Mouse (Mus musculus) lung, postnatal 0 days (tissue): ENCODE measurements at regions not wholly inside any gene's neighbourhood (a gene's known extent, or its start where the extent isn't known, plus 50 kb on each side); places are given as distances from the start of the nearest gene placed in this dataset.

Source experiments
- CTCF ChIP-seq: IDR thresholded peaks from 2 replicates; pipeline ENCODE4 v1.5.1; 2016; ENCODE audit warnings: antibody characterized with exemption, mild to moderate bottlenecking
- EP300 ChIP-seq: IDR thresholded peaks from 2 replicates; pipeline ENCODE4 v1.6.1; 2016; ENCODE audit warnings: antibody characterized with exemption, mild to moderate bottlenecking, control low read depth

DNA sequence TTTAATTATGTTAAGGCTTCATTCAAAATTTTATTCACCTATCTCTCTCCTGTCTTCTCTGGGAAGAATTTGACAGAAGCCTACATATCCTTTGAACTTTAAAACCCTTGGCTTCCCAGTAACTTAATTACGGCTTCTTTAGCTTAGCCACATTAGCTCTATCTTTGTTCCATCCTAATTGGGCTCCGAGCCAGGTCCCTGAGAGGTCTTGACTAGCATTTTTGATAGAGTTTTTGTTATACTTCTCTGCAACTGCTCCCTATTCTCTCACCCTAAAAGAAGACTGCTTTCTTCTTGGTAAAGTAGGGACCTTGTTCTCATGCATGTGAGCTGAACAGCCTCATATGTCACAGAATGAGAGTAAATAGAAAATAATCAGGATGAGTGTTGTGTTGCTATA lies 115.1 kb upstream of the Nox3 start:
- TF ChIP-seq CTCF (no peak), EP300 (no peak)
